Mouse (Mus musculus): ENCODE results near the gene Syngr1.

Gene Syngr1

DNA sequence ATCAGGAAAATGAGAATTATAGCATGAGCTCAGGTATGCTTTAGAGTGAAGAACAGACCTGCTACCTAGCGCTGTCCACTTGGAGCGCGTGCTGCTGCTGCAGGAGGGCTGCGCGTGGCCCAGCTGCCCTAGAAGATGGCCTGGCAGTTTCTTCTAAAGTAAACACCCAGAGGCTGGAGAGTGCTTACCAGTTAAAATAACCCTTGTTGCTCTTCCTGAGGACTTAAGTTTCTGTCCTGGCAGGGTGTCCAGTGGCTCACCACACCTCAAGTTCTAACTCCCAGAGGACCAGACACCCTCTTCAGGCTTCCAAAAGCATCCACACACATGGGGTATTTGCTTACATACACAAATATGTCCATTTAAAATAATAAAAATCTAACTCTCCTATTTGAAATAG lies 54.3 kb downstream of the Syngr1 start:
- DNase-seq (ENCODE audit: low spot score in 2 of 2), result no peak

DNA sequence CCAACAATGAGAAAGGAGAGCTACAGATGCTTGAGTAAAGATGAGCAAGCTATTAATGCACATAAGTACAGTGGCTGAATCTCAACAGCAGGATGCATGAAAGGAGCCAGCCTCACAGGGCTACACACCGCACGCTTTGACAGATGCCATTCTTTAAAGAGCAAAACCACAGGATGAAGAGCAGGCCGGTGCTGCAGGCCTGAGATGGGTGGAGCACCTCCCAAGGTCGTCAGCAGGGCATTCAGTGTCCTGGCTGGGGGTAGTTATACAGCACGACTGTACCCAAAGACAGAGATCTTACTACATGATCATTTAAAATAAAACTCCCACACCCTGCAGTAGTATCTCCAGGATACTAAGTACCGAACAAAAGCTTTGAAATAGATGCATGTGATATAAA lies 55.0 kb downstream of the Syngr1 start:
- DNase-seq (ENCODE audit: low spot score in 2 of 2), result no peak

DNA sequence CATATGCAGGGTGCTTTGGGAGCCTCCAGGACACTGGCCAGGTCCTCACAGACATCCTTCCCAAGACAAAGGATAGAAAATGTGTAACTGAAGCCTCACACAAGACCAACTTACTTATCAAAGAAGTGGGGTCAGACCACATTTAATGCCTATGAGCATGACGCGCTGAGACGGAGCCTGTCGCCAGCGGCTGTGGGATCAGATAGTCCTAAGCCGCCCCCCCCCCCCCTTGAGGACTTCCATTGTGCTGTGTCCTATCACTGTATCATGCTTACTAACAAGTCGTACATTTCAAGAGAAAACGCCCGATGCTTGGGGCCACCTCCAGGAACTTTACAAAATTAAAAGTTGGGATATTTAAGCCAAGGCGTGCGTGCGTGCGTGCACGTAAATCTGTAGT lies 56.0 kb downstream of the Syngr1 start:
- no peak for DNase-seq (ENCODE audit: low spot score in 2 of 2)

DNA sequence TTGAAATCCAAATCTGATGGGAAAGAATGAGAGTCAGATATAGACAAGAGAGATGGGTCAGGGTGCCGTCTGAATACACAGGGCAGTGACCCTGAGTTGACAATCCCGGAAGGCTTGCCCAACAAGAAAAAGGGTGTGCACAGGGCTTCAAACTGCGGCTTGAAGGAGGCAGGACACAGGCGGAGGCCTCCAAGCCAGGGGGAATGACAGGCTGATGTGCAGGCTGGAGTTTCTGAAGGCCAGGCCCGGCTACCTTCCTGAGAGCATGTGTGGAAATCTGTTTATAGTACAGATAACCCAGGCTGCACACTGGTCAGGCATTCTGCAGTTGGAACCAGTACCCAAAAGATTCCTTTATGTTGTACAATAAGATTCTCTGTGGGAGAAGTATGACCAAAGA lies 56.4 kb downstream of the Syngr1 start:
- no peak for DNase-seq (ENCODE audit: low spot score in 2 of 2)

DNA sequence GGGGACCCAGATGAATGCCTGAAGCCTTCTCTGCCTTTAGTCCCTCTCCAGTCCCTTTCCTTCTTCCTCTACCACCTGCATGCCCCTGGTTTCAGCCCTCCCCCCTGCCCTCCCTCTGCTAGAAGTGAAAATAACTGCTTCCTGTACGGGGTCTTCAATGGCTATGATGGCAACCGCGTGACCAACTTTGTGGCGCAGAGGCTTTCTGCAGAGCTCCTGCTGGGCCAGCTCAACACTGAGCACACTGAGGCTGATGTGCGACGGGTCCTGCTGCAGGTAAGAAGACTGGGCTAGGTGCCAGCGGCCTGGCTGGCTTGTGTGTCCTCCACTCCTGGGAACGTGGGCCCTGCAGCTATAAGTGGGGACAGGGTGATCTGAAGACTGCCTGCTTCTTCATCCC lies 57.4 kb downstream of the Syngr1 start:
- DNase-seq (ENCODE audit: low spot score in 2 of 2), result no peak

DNA sequence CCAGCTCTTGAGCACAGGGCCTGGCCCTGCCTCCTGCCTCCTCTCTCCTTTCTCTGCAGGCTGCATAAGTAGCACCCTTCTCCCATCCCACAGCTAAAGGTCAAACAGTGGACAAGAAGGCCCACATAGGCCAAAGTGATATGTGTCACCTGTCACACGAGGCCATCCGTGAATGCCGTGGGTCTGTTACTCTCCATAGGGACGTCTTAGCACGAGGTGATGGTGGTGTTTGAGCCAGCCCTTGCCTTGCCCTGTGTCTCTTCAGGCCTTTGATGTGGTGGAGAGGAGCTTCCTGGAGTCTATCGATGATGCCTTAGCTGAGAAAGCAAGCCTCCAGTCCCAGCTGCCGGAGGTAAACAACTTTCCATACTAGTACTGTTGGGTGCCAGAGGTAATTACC lies 58.4 kb downstream of the Syngr1 start:
- no peak for DNase-seq (ENCODE audit: low spot score in 2 of 2)

DNA sequence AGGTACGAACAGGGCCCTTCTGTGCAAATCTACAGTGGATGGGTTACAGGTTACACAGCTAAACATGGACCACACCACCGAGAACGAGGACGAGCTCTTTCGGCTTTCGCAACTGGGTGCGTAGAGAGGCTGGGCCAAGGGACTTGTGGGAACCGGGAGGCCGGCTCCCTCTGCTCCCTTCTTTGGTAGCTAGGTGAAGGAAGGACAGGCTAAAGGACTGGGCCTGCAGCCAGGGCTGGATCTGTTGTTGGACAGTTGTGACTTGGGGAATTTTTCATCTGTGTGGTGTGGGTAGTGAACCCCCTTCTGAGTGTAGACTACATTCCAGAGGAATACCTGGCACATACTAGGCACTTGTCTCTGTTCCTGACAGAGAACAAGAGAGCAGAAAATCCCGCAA lies 61.5 kb downstream of the Syngr1 start:
- DNase-seq (ENCODE audit: low spot score in 2 of 2), result no peak

DNA sequence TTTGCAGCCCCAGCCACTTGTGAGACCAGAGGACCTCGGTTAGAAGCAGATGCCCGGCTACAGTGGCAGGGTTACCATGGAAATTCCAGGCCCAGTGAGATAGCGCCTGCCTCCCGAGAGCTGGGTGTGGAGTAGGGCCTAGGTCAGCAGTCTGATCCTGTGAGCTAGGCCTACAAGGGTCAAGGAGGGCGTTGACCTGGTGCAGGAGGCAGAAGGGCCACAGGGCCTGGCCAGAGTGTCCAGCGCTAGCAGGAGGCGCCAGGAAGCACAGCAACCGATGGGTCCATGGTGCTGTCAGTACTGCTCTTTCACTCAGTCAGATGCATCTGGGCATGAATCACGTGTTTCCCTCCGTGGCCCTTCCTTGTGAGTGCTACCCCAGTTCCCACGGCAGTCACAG lies 62.6 kb downstream of the Syngr1 start:
- DNase-seq (ENCODE audit: low spot score in 2 of 2), result no peak

DNA sequence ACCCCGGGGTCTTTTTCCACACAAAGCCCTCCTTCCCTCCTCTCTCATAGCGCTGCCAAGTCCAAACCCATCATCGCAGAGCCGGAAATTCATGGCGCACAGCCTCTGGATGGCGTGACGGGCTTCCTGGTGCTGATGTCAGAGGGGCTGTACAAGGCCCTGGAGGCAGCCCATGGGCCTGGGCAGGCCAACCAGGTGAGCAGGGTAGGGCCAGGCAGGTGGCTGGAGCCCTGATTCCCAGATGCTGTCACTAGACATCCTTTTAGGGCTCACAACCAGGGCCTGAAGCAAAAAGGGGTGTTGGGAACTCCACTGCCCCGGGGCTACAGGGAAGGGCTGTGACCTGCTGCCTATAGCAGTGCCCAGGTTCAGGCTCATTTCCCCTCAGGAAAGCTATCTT lies 64.6 kb downstream of the Syngr1 start:
- no peak for DNase-seq (ENCODE audit: low spot score in 2 of 2)

DNA sequence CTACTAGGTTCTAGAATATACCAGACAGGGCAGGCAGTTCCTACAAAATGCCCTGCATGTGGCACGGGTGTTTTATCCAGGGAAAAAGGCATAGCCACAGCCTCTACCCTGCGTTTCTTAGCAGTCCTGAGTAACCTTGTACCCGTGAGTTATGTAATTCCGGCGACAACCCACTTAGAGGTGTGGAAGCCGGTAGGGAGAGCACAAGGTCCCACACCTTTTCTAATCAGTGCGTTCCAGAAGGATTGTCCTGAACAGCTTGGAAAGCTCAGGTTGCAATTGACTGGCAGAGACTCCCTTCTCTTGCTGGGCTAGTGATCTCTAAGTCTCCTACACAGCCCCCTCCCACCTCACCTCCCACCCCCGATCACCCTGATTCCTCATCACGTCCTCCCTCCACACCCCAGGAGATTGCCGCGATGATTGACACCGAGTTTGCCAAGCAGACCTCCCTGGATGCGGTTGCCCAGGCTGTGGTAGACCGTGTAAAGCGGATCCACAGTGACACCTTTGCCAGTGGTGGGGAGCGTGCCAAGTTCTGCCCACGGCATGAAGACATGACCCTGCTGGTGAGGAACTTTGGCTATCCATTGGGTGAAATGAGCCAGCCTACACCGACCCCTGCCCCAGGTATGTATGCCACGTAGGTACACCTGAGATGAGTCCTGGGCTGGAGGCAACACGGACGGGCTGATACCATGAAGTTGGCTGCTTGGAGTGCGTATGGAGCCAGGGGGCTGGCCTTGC lies 66.2 kb downstream of the Syngr1 start:
- no peak for DNase-seq (ENCODE audit: low spot score in 2 of 2)

DNA sequence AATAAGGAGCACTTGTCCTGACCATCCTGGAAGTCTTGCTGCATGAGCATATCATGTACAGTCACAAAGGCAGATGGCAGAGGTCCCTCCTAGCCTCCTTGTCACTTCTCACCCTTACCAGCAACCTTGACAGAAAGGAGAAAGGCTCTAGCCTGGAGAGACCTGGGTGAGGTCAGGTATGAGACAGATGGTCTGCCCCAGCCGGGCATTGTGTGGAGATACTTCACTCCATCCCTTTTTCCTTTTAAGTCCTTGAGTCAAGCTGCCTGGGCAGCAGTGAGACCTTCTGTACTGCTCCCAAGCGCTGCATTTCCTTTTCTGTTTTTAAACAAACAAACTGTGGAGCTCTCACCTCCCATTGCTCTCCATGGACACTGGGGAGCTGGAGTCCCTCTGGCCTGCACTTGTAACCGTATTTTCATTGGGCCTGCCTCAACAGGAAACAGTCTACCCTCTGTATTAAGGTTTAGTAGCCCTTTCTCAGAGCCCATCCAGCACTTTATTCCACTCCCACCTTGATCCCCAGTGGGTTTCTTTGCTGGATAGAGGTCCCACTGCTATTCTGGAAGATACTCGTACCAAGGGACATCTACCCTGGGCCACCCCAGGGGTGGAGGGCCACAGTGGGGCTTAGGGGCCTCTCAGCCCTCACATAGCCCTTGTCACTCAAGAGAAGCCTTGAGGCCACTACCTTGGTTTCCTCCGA lies 67.0 kb downstream of the Syngr1 start:
- no peak for DNase-seq (ENCODE audit: low spot score in 2 of 2)

DNA sequence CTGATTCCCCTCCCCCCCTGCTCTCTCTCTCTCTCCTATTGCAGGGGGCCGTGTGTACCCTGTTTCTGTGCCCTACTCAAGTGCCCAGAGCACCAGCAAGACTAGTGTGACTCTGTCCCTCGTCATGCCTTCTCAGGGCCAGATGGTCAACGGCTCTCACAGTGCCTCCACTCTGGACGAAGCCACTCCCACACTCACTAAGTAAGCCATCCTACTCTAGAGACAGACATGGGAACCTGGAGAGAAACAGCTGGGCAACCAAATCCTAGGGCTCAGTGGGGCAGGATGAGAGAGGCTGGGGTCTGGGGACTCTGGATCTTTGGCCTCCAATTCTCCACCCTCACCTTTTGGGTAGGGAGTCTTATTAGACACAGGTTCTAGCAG lies 67.6 kb downstream of the Syngr1 start:
- no peak for DNase-seq (ENCODE audit: low spot score in 2 of 2)

DNA sequence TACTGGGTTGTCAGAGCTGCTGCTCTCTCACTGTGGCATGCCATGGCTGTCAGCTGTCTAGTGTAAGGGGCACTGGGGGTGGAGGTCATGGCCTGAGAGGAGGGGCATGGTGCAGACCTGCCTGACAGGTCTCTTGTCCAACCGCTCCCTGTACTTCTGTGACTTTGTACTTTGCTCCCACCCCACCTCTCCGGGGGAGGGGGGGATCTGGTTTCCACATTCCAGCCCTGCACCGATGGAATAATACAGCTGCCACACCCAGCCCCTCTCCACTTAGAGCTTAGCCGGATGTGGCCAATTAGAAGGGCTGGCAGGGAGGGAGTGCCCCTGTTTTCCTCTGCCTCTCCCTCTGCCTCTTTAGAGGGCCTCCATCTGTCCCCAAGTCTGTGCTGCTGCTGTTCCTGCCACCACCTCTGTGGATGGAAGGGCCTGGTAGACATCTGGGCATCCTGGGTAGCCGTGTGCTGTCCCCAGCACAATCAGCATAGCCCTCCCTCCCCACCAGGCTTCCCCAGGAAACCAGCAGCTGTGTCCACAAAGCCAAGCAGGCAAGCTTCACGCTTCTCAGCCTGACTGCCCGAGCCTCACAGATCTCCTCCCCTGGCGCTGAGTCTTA lies 68.3 kb downstream of the Syngr1 start:
- peak; percentile 53 to 57 for DNase-seq (ENCODE audit: low spot score in 2 of 2)

DNA sequence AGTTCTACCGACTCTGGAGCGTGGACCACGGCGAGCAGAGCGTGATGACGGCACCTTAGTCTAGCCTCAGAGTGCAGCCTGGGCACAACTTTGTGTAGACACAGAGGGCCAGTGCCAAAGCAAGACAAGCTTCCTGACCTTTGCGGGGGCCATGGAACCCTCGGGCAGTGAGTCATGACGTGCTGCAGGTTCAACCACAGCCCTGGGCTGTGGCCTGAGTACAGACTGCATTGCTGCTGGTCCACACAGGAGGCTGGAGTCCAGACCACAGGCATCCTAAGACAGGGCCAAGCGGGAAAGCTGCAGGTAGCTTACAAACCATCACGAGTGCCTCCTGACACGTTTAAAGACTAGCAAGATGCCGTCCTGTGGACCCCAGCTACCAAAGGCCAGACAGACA lies 69.1 kb downstream of the Syngr1 start:
- DNase-seq (ENCODE audit: low spot score in 2 of 2), result no peak

DNA sequence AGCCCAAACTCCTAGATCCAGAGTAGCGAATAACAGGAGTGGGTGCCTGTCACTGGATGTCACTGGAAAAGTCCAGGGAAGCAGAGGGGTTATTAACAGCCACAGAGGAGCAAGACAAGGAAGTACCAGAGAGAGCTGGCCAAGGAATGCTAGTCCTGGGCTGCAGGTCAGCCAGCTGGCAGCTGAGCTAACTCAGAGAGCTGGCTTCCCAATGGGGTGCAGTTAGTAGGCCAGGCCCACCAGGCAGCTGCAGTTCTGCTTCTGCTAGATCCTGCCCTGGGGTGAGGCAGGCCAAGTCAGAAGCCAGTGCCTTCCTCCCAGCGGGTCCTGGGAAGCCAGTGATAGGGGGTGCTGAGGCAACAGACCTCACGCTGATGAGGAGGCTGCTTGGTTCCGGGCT lies 69.6 kb downstream of the Syngr1 start:
- DNase-seq (ENCODE audit: low spot score in 2 of 2), result no peak

DNA sequence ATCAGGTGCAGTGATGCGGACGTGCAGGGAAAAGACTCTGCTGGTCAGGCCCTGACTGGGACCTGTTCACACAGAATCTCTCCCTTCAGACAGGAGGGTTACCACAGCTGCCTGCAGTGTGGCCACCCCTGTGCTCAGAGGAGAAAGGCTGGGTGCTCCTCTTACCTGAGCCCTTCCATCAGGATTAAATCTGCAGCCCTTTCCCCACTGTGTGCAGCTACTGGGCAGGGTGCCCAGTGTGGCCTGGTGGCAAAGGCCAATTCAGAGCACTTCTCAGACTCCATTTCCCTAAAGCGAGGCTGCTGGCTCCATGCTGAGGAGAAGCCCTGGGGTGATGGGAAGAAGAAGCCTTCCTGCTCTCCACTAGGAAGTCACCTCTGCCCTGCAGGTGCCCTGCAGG lies 70.1 kb downstream of the Syngr1 start:
- DNase-seq (ENCODE audit: low spot score in 2 of 2), result no peak

DNA sequence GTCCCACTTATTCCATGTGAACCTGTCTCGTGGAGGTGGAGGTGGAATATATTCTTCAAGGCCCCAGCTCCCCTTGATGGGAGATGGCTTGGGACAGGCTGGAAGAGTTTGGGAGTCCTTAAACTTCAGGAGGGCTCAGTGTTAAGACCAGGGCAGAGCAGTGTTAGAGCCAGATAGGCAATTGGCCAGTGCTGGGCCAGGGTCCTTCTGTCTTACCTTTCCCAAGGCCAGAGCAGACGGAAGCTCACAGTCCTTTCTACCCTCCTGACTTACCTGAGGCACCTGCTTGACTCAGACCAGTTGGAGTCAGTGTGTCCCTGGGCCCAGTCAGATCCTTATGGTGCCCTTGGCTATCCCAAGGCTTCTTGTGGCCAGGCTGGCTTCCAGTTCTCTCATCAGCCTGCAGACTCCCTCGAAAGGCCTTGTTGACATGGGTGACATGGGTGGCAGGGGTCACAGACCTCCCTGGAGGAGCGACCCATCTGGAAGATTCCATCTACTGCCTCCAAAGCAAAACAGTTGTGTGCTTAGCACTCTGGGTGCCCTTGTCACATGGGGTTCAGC lies 71.3 kb downstream of the Syngr1 start:
- DNase-seq (ENCODE audit: low spot score in 2 of 2), result no peak

DNA sequence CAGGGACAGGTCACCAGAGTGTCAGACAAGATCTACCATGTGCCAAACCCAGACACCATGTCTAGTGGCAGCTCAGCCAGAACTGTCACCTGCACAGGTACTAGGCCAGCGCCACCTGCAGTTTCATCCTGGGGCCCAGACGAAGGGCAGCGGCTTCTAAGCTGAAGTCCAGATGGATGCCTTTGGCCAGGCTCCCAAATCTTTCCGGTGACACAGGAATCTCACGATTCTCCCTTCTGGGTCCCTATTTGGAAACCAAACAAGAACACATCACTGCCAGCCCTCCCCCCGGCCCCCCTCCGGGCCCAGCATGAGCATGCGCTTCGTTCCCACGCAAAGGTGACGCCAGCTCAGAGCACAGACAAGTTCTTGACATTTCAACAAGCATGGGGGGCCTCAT lies 72.1 kb downstream of the Syngr1 start:
- DNase-seq (ENCODE audit: low spot score in 2 of 2), result no peak

DNA sequence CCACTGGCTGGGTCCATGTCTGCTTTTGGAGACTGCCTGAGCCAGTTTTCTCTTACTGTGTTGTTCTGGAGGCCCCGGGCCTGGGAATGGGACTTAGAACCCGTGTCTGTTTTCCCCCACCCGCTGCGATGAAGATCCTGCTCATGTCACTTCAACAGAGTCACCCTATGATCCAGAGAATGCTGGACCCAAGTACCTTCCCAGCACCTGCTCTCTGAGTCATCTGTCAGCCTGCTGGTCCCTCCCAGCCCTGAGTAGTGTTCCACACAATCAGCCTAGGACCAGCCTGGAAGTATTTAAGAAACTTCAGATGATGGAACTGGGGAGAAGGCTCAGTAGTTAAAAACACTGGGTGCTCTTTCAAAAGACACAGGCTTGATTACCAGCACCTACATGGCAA lies 72.6 kb downstream of the Syngr1 start:
- DNase-seq (ENCODE audit: low spot score in 2 of 2), result no peak

DNA sequence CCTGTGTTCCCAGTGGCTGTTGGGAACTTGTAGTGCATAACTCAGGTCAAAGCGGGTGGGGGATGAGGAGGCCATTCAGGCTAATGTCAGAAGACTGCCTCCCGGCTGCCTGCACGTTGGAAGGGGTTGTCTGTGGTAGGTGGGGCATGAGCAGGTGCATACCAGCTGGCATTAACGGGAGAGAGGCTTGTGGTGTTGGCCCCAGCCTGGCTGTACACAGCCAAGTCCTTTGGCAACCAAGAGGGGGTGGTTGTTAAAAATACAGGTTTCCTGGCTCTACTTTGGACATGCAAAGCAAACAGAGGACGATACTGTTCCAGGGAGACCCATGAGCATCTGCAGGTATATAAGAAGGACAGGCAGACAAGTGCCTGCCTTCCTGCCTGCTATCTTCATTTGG lies 74.3 kb downstream of the Syngr1 start:
- DNase-seq (ENCODE audit: low spot score in 2 of 2), result no peak

Measured in urinary bladder, postnatal 36 days (tissue).